Mouse (Mus musculus) right cerebral cortex, adult 18-20 months (tissue): ENCODE results near the gene Ube2c.

ENCODE experiments used
- DNase-seq: peaks from one replicate; pipeline ENCODE4 v3.0.0; 2022; ENCODE audit warnings: mixed read lengths

The Ube2c gene

DNA sequence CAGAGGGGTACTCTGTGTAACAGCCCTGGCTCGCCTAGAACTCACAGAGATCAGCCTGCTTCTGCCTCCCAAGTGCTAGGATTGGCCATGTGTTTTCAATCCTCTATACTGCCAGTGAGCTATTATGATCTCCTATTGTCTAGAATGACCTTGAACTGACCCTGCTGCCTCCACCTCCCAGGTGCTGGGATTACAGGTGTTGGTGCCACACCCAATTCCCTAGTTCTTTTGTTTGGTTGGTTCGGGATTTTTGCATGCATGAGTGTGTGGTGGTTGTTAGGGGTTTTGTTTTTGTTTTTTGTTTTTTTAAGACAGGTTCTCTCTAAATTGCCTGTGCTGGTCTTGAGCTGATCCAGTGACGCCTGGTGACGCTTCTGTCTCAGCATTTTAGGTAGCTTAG lies 54.3 kb downstream of the Ube2c start:
- no peak for DNase-seq

DNA sequence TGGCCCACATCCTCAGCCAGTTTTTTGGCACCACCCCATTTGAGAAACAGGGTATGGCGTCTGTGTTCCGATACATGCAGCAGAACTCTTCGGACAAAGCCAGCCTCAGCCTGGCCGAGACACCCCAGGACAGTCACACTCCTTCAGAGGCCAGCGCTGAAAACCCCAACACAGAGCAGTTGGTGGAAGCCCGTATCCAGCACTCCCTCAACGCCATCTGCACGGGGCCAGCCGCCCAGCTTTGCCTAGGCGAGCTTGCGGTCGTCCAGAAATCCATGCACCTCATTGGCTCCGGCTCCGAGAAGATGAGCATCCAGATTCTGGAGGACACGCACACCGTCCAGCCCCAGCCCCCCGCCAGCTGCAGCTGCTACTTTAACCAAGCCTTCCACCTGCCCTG lies 55.8 kb downstream of the Ube2c start:
- DNase-seq, result no peak

DNA sequence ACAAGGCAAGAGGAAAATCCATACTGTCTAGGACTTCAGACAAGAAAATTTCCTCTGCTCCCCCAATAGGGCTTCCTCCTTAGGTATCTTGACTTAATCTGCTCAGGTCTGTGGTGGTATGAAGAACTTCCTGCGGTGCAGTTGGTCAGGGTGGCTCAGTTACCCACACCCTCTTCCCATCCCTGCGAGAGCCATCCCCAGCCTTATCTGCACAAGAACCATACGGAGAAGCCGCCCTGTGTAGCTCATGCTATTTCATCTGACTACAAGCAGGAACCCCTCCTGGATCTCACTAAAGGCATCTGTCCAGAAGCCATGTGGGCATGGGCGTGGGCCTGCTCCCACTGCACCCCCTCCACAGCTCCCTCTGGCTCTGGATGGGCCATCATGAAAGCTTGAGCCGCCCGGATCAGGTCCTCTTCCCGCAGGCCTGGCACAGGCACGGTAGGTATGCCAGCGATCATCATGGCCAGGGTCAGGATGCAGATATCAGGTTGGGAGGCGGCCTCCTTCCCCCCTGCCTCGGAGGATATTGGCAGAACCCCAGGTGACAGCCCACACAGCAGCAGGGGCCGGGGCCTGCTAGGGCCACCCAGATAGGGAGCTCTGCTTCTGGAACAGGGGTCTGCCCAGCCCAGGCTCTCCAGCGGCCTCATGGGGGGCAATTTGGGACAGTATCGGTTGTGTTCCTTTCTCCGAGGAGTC lies 57.6 kb downstream of the Ube2c start:
- DNase-seq, result no peak
